Mouse (Mus musculus) stomach, embryonic 16.5 days (tissue): Measurements from ENCODE around the gene Mical2. TPM values are rescaled to one million over a fixed set of nuclear protein-coding genes. Genes with fewer than 3 reads are reported as not detected.

Experiments
- ATAC-seq: fragments of 200-750 bp; cut with Nextera tagmentation; 2 replicates; pipeline ENCODE4 v1.8.0; 2017; ENCODE audit warnings: moderate number of reproducible peaks, moderate TSS enrichment; ENCODE audit not compliant: insufficient read depth, low FRiP score
- H3K27ac ChIP-seq: fragments of 300-500 bp; sonication (generic); 2 replicates; pipeline ENCODE4 v1.5.1; 2014; ENCODE audit warnings: low read length
- H3K27me3 ChIP-seq: fragments of 300-500 bp; sonication (generic); 2 replicates; pipeline ENCODE4 v1.6.1; 2014; ENCODE audit warnings: low read length, control low read depth, mixed read lengths; ENCODE audit not compliant: control insufficient read depth, insufficient read depth
- H3K36me3 ChIP-seq: fragments of 300-500 bp; sonication (generic); 2 replicates; pipeline ENCODE4 v1.6.1; 2014; ENCODE audit warnings: low read length; ENCODE audit not compliant: control insufficient read depth, insufficient read depth
- H3K4me1 ChIP-seq: fragments of 300-500 bp; sonication (generic); 2 replicates; pipeline ENCODE4 v1.6.1; 2014; ENCODE audit warnings: low read length, control low read depth, mixed read lengths; ENCODE audit not compliant: control insufficient read depth, insufficient read depth
- H3K4me2 ChIP-seq: fragments of 300-500 bp; sonication (generic); 2 replicates; pipeline ENCODE4 v1.6.1; 2014; ENCODE audit warnings: low read depth, low read length, mixed read lengths
- H3K4me3 ChIP-seq: fragments of 300-500 bp; sonication (generic); replicated peaks from 2 replicates; pipeline ENCODE4 v1.5.1; 2014; ENCODE audit warnings: mild to moderate bottlenecking, low read length
- H3K9ac ChIP-seq: fragments of 300-500 bp; sonication (generic); 2 replicates; pipeline ENCODE4 v1.6.1; 2014; ENCODE audit warnings: low read length
- H3K9me3 ChIP-seq: fragments of 300-500 bp; sonication (generic); replicated peaks from 2 replicates; pipeline ENCODE4 v1.6.1; 2016; ENCODE audit warnings: low read length, control low read depth; ENCODE audit not compliant: control insufficient read depth
- WGBS: fragments of 180-500 bp; shearing (Covaris S2); extraction: QIAGEN DNeasy Blood & Tissue Kit; methylation state at CpG from one replicate; pipeline ENCODE4 v1.1.7; 2014; 5-methylcytosine and 5-hydroxymethylcytosine counted together
- polyA plus RNA-seq: library from polyadenylated mRNA; unstranded; fragments of >200 nt; fragmentation: Nextera tagmentation; extraction: Ambion mirVana; gene quantifications from 2 replicates; pipeline ENCODE4 v1.2.1, GENCODE M21; 2015

Gene Mical2
- polyA plus RNA-seq, 1 experiment from 2014 or later: 13.2 TPM

- WGBS: under 1% methylated on average over 22 of the region's 22 CpGs
- Histone ChIP-seq H3K4me3 (peak overlapping the region; percentile 89), H3K27ac (peak overlapping the region; percentile 100), H3K9me3 (no peaks in the 10 kb centered on the region), H3K4me2 (peak overlapping the region; percentile 61), H3K36me3 (no peaks in the 10 kb centered on the region), H3K9ac (peak overlapping the region; percentile 99), H3K27me3 (no peaks in the 10 kb centered on the region), H3K4me1 (peaks cover 12% of the 10 kb centered on the region)
- ATAC-seq: peak; percentile 92
Observed at GRCm38 (mm10) chr7:112428158-112428535, 202.5 kb downstream of the Mical2 start.

GRCm38 (mm10) chr7:112439846-112440245, 214.2 kb downstream of the Mical2 start:
- no peak overlapping the region for H3K9ac ChIP-seq
- H3K9me3 ChIP-seq: 0 out of 2 replicates have a peak, but pooled peaks cover under 1% of the 10 kb centered on the region
- no peak for ATAC-seq
- peaks cover 7% of the 10 kb centered on the region for H3K36me3 ChIP-seq
- H3K27ac ChIP-seq: no peak overlapping the region
- no peak overlapping the region for H3K4me3 ChIP-seq
- peaks cover 27% of the 10 kb centered on the region for H3K4me1 ChIP-seq
- WGBS: 38% methylated on average over 3 of the region's 3 CpGs
- no peaks in the 10 kb centered on the region for H3K27me3 ChIP-seq
- no peak overlapping the region for H3K4me2 ChIP-seq

- H3K27ac ChIP-seq: peak overlapping the region; percentile 73
- ATAC-seq: peak; percentile 90
- no peaks in the 10 kb centered on the region for H3K27me3 ChIP-seq
- 0 out of 2 replicates have a peak overlapping the region, but pooled peaks have one; percentile 1 for H3K4me3 ChIP-seq
- H3K36me3 ChIP-seq: no peaks in the 10 kb centered on the region
- H3K9me3 ChIP-seq: no peaks in the 10 kb centered on the region
- H3K9ac ChIP-seq: peak overlapping the region; percentile 22; the same call in 1 of the 2 replicates
- peaks cover 29% of the 10 kb centered on the region for H3K4me1 ChIP-seq
- 16% methylated on average over 12 of the region's 12 CpGs for WGBS
- H3K4me2 ChIP-seq: peak overlapping the region; percentile 41; the same call in 1 of the 2 replicates
Observed at GRCm38 (mm10) chr7:112444152-112444984, 218.7 kb downstream of the Mical2 start.

- Histone ChIP-seq H3K9ac (peak overlapping the region; percentile 22; the same call in 1 of the 2 replicates), H3K9me3 (no peaks in the 10 kb centered on the region), H3K27me3 (no peaks in the 10 kb centered on the region), H3K27ac (peak overlapping the region; percentile 73), H3K4me3 (0 out of 2 replicates have a peak overlapping the region, but pooled peaks have one; percentile 1), H3K4me2 (peak overlapping the region; percentile 41; the same call in 1 of the 2 replicates), H3K36me3 (no peaks in the 10 kb centered on the region), H3K4me1 (peaks cover 29% of the 10 kb centered on the region)
- WGBS: 17% methylated on average over 9 of the region's 9 CpGs
- ATAC-seq: no peak
Observed at GRCm38 (mm10) chr7:112444985-112445367, 219.3 kb downstream of the Mical2 start.

GRCm38 (mm10) chr7:112446498-112446897, 220.8 kb downstream of the Mical2 start:
- H3K4me2 ChIP-seq: no peak overlapping the region
- 82% methylated on average over 4 of the region's 4 CpGs for WGBS
- H3K4me1 ChIP-seq: peaks cover 23% of the 10 kb centered on the region
- no peak overlapping the region for H3K4me3 ChIP-seq
- no peaks in the 10 kb centered on the region for H3K36me3 ChIP-seq
- no peak for ATAC-seq
- no peaks in the 10 kb centered on the region for H3K9me3 ChIP-seq
- no peaks in the 10 kb centered on the region for H3K27me3 ChIP-seq
- no peak overlapping the region for H3K9ac ChIP-seq
- H3K27ac ChIP-seq: no peak overlapping the region

GRCm38 (mm10) chr7:112449954-112450700, 224.5 kb downstream of the Mical2 start:
- Histone ChIP-seq H3K4me3 (no peak overlapping the region), H3K4me2 (no peak overlapping the region), H3K4me1 (peaks cover 23% of the 10 kb centered on the region), H3K9me3 (no peaks in the 10 kb centered on the region), H3K27me3 (no peaks in the 10 kb centered on the region), H3K36me3 (no peaks in the 10 kb centered on the region), H3K27ac (0 out of 2 replicates have a peak overlapping the region, but pooled peaks have one; percentile 5), H3K9ac (no peak overlapping the region)
- no peak for ATAC-seq
- WGBS: 73% methylated on average over 8 of the region's 8 CpGs

- H3K36me3 ChIP-seq: no peaks in the 10 kb centered on the region
- H3K4me2 ChIP-seq: peak overlapping the region; percentile 11; the same call in 1 of the 2 replicates
- no peak overlapping the region for H3K4me3 ChIP-seq
- no peak overlapping the region for H3K9ac ChIP-seq
- H3K27me3 ChIP-seq: no peaks in the 10 kb centered on the region
- no peaks in the 10 kb centered on the region for H3K9me3 ChIP-seq
- no peak for ATAC-seq
- 19% methylated on average over 5 of the region's 5 CpGs for WGBS
- H3K4me1 ChIP-seq: peaks cover 28% of the 10 kb centered on the region
- peak overlapping the region; percentile 80 for H3K27ac ChIP-seq
Observed at GRCm38 (mm10) chr7:112452471-112452870, 226.8 kb downstream of the Mical2 start.

GRCm38 (mm10) chr7:112453805-112454214, 228.2 kb downstream of the Mical2 start:
- 22% methylated on average over 3 of the region's 3 CpGs for WGBS
- peak; percentile 82 for ATAC-seq
- no peak overlapping the region for H3K4me3 ChIP-seq
- H3K27ac ChIP-seq: peak overlapping the region; percentile 97
- H3K9me3 ChIP-seq: no peaks in the 10 kb centered on the region
- H3K4me1 ChIP-seq: peaks cover 38% of the 10 kb centered on the region
- H3K9ac ChIP-seq: peak overlapping the region; percentile 57
- H3K36me3 ChIP-seq: no peaks in the 10 kb centered on the region
- no peak overlapping the region for H3K4me2 ChIP-seq
- no peaks in the 10 kb centered on the region for H3K27me3 ChIP-seq

- WGBS: 57% methylated on average over 6 of the region's 6 CpGs
- ATAC-seq: no peak
- Histone ChIP-seq H3K36me3 (no peaks in the 10 kb centered on the region), H3K27me3 (no peaks in the 10 kb centered on the region), H3K9me3 (no peaks in the 10 kb centered on the region), H3K4me3 (no peak overlapping the region), H3K4me2 (no peak overlapping the region), H3K9ac (peak overlapping the region; percentile 57), H3K27ac (peak overlapping the region; percentile 97), H3K4me1 (peaks cover 38% of the 10 kb centered on the region)
Observed at GRCm38 (mm10) chr7:112454380-112454779, 228.7 kb downstream of the Mical2 start.
